Mouse (Mus musculus) neural tube, embryonic 15.5 days (tissue): ENCODE measurements at regions not wholly inside any gene's neighbourhood (a gene's known extent, or its start where the extent isn't known, plus 50 kb on each side); places are given as distances from the start of the nearest gene placed in this dataset.

ENCODE experiments used
- ATAC-seq: fragments of 200-750 bp; cut with Nextera tagmentation; 2 replicates; pipeline ENCODE4 v1.8.0; 2017; ENCODE audit warnings: mild to moderate bottlenecking, moderate TSS enrichment, moderate library complexity; ENCODE audit not compliant: low FRiP score
- H3K27ac ChIP-seq: fragments of 300-500 bp; sonication (generic); replicated peaks from 2 replicates; pipeline ENCODE4 v1.5.1; 2015; ENCODE audit warnings: mild to moderate bottlenecking, inconsistent platforms
- H3K27me3 ChIP-seq: fragments of 300-500 bp; sonication (generic); replicated peaks from 2 replicates; pipeline ENCODE4 v1.6.1; 2015; ENCODE audit warnings: inconsistent platforms
- H3K36me3 ChIP-seq: fragments of 300-500 bp; sonication (generic); 2 replicates; pipeline ENCODE4 v1.6.1; 2015; ENCODE audit warnings: inconsistent platforms
- H3K4me1 ChIP-seq: fragments of 300-500 bp; sonication (generic); 2 replicates; pipeline ENCODE4 v1.6.1; 2015; ENCODE audit warnings: inconsistent platforms
- H3K4me2 ChIP-seq: fragments of 300-500 bp; sonication (generic); 2 replicates; pipeline ENCODE4 v1.6.1; 2015; ENCODE audit warnings: inconsistent platforms, mild to moderate bottlenecking, moderate library complexity
- H3K4me3 ChIP-seq: fragments of 300-500 bp; sonication (generic); replicated peaks from 2 replicates; pipeline ENCODE4 v1.5.1; 2015; ENCODE audit warnings: mild to moderate bottlenecking, inconsistent platforms
- H3K9ac ChIP-seq: fragments of 300-500 bp; sonication (generic); replicated peaks from 2 replicates; pipeline ENCODE4 v1.6.1; 2015; ENCODE audit warnings: mild to moderate bottlenecking, inconsistent platforms
- H3K9me3 ChIP-seq: fragments of 300-500 bp; sonication (generic); replicated peaks from 2 replicates; pipeline ENCODE4 v1.6.1; 2016; ENCODE audit warnings: inconsistent platforms
- WGBS: fragments of 180-500 bp; shearing (Covaris S2); methylation state at CpG from one replicate; pipeline ENCODE4 v1.1.7; 2015; ENCODE audit warnings: mixed read lengths; 5-methylcytosine and 5-hydroxymethylcytosine counted together

DNA sequence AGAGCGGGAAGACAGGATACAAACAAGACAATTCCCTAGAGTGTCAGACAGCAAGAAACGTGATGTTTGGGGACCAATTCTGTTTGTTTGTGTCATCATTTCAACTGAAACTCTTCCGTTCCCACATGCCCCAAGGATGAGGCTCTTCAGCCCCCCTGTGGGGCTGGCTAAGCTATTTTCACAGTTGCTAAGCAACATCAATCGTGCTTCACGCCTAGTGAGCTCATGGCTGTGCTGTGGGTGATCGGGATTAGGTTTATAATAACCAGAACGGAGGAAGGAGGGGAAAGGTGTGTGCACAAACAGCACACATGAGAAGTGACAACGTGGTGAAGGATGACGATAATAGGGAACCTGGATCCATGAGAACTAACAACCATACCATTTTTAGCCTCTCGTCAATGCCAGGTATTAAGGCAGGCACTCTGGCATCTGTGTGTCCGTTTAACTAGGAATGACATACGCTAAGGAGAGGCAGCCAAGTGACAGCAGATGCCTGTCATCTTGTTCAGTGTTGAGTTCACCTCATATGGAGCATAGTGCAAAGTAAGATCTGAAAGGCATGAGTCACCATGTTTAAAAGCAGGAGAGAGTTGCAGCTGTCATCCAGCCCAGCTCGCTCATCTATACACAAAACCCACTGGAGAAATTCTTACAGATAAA, 222.6 kb downstream of the Snx19 start:
- WGBS = 50% methylated on average over 13 of the region's 13 CpGs
- Histone ChIP-seq H3K27ac (peak overlapping the region; percentile 51), H3K4me2 (peak overlapping the region; percentile 11; the same call in 1 of the 2 replicates), H3K9ac (no peak overlapping the region), H3K4me3 (no peak overlapping the region), H3K27me3 (no peaks in the 10 kb centered on the region), H3K9me3 (no peaks in the 10 kb centered on the region), H3K4me1 (peaks cover 6% of the 10 kb centered on the region), H3K36me3 (no peaks in the 10 kb centered on the region)
- ATAC-seq = peak; percentile 76

GRCm38 (mm10) chr9:30633741-30634470, 207.0 kb downstream of the Snx19 start:
- Histone ChIP-seq H3K4me3 (no peak overlapping the region), H3K4me2 (no peak overlapping the region), H3K9me3 (no peaks in the 10 kb centered on the region), H3K27ac (no peak overlapping the region), H3K36me3 (no peaks in the 10 kb centered on the region), H3K9ac (no peak overlapping the region), H3K27me3 (no peaks in the 10 kb centered on the region), H3K4me1 (peaks cover 20% of the 10 kb centered on the region)
- WGBS = 47% methylated on average over 10 of the region's 10 CpGs
- no peak for ATAC-seq

DNA sequence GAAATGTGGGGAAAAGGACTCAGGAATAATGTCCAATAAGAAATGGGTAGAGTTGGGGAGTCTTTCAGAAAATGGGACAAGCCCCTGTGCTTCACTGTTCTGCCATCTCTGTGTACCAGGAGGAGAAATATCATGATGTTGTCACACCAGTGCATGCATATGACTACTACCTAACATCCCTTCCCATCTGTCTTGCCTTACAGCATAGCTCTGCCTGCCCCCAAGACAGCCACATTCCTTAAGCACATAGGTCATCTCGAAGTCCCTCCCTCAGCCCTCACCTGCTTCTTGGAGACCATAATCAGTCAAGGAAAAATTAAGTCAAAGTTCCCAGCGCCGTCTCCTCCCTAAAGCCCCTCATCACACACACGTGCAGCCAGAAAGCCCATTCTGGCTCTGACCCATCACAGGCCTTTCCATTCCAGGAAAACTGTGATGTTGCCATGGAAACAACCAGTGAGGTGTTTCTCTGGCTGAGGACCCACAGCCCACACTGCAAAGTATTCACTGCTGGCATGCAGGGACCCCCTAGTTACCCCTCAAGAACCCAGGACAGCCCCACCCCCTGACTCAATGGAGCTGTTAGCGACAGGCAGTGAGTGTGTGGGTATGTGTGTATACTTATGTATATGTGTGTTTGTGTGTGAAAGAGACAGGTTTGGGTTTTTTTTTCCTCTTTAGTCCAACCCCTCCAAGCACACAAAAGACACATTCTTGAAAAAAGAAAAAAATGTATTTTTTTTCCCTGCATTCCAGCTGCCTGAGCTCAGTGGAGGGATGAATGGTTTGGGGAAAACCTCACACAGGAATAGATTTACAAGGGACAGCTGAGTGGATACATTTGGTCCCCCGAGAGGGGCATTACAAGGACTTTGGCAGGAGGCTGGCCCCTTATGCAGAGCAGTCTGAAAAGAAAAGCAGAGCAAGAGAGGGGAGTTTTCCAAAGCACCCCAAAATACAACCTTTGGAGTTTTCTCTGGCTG, 205.5 kb downstream of the Snx19 start:
- Histone ChIP-seq H3K9me3 (no peaks in the 10 kb centered on the region), H3K27me3 (no peaks in the 10 kb centered on the region), H3K27ac (0 out of 2 replicates have a peak overlapping the region, but pooled peaks have one; percentile 23), H3K9ac (no peak overlapping the region), H3K4me3 (no peak overlapping the region), H3K4me1 (peaks cover 20% of the 10 kb centered on the region), H3K36me3 (no peaks in the 10 kb centered on the region), H3K4me2 (no peak overlapping the region)
- ATAC-seq = peak; percentile 55
- WGBS = 33% methylated on average over 6 of the region's 6 CpGs

DNA sequence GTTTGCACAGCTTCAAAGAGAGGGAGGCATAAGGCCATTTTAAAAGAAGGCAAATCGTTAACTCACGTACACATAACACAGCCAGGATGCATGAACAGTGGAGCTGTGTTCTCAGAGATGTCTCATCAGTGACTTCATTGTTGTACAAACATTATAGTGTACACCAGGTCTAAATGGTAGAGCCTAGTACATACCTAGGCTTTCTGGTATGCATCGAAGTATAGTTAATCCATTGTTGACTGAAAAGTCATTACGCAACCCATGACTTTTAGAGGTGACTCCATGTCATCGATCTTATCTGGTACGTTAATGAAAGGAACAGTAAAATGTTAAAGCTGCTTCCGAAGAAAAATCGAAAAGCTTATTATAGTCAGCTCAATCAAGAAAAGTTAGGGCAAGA, 198.7 kb downstream of the Snx19 start:
- H3K4me3 ChIP-seq = no peak overlapping the region
- H3K4me1 ChIP-seq = no peaks in the 10 kb centered on the region
- no peak overlapping the region for H3K9ac ChIP-seq
- no peak for ATAC-seq
- 92% methylated on average over 8 of the region's 8 CpGs for WGBS
- no peaks in the 10 kb centered on the region for H3K9me3 ChIP-seq
- no peak overlapping the region for H3K4me2 ChIP-seq
- H3K36me3 ChIP-seq = no peaks in the 10 kb centered on the region
- no peaks in the 10 kb centered on the region for H3K27me3 ChIP-seq
- H3K27ac ChIP-seq = no peak overlapping the region

DNA sequence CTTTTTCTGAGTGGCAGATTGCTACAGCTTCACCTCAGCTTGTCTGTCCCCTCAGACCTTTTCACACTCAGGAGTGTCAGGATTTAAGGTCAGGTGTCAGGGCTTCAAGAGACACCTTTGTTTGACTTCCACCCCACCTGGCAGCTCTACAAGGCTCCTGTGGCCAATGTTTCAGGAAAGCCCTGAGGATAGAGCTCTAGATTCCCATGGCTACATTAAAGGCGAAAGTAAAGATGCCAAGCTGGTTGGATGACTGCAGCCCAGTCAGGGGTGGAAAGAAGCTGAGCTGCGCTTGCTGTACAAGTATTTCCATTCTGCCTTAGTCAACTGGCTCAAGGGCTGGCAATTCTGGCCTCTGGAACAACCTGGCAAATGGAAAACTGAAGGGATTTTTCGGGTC, 198.2 kb downstream of the Snx19 start:
- no peak for ATAC-seq
- H3K4me1 ChIP-seq = no peaks in the 10 kb centered on the region
- H3K4me3 ChIP-seq = no peak overlapping the region
- no peaks in the 10 kb centered on the region for H3K9me3 ChIP-seq
- H3K27me3 ChIP-seq = no peaks in the 10 kb centered on the region
- H3K27ac ChIP-seq = no peak overlapping the region; the same call in 1 of the 2 replicates
- WGBS = 86% methylated on average over 3 of the region's 3 CpGs
- no peak overlapping the region for H3K4me2 ChIP-seq
- no peaks in the 10 kb centered on the region for H3K36me3 ChIP-seq
- H3K9ac ChIP-seq = no peak overlapping the region

- Histone ChIP-seq H3K4me2 (no peak overlapping the region), H3K4me3 (no peak overlapping the region), H3K27ac (no peak overlapping the region), H3K36me3 (no peaks in the 10 kb centered on the region), H3K9ac (no peak overlapping the region), H3K27me3 (no peaks in the 10 kb centered on the region), H3K4me1 (no peaks in the 10 kb centered on the region), H3K9me3 (no peaks in the 10 kb centered on the region)
- ATAC-seq = 0 out of 2 replicates have a peak, but pooled peaks have one; percentile 31
- 79% methylated on average over 5 of the region's 5 CpGs for WGBS
These were observed 197.6 kb downstream of the Snx19 start for GRCm38 (mm10) chr9:30624481-30624880.

DNA sequence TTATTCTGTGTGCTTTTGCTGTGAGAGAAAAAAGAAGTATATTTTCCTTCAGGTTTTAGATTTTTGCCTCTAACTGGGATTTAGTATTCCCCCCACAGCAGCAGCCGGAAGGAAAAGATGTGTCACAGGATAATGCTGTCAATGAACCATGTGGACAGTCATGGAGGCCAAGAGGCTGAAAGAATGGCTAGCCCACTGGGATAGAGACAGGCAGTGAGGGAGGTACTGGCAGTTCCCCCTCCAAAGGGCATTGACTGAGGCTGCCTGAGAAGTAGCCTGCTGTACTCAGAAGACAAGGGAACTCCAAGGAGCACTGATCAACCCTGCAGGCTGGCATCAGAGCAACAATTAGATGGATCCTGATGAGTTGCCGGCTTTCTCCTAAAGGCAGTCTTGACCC, 192.4 kb downstream of the Snx19 start:
- Histone ChIP-seq H3K9me3 (no peaks in the 10 kb centered on the region), H3K4me3 (no peak overlapping the region), H3K36me3 (no peaks in the 10 kb centered on the region), H3K27ac (no peak overlapping the region), H3K4me1 (no peaks in the 10 kb centered on the region), H3K9ac (no peak overlapping the region), H3K4me2 (no peak overlapping the region), H3K27me3 (no peaks in the 10 kb centered on the region)
- WGBS = 86% methylated on average over 2 of the region's 2 CpGs
- ATAC-seq = no peak

DNA sequence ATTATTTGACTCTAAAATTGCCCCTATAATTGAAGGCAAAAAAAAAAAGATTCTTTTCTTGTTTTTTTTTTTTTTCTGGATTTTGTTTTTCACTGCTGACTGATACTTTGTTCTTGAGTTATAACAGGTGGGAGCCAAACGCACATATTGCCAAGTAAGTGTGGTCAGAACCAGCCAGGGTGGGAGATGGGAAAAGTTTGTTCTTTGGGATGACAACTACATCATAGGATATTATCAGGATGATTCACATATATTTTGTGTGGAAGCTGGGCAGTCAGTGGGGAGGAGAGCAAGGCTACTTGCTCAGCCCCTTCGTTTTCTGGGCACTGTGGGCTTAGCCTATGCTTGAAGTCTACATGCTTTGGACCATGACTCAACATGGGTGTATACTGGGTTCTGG, 191.3 kb downstream of the Snx19 start:
- no peak overlapping the region for H3K4me2 ChIP-seq
- ATAC-seq = no peak
- 87% methylated on average over 2 of the region's 2 CpGs for WGBS

DNA sequence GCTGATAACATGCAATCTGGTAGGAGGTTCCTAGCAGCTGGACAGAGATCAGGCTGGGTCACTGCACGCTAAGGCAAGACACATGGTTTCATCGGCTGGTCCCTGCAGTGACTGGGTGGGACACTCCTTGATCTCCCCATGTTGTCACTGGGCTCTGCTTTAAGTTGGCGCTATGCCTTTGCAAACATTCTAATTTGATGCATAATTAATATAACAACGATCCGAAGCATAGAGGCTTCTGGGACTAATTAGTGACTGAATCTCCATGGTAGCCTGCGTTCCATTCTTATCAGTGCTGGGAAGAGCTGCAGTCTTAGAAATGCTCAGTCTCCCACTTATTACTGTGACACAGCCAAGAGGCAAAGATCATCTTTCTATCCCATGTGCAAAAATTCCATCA, 186.8 kb downstream of the Snx19 start:
- Histone ChIP-seq H3K4me2 (no peak overlapping the region), H3K4me3 (no peak overlapping the region), H3K4me1 (peaks cover 9% of the 10 kb centered on the region), H3K27ac (no peak overlapping the region), H3K9me3 (no peaks in the 10 kb centered on the region), H3K9ac (no peak overlapping the region), H3K27me3 (no peaks in the 10 kb centered on the region), H3K36me3 (no peaks in the 10 kb centered on the region)
- ATAC-seq = 0 out of 2 replicates have a peak, but pooled peaks have one; percentile 41
- WGBS = 55% methylated on average over 6 of the region's 6 CpGs

More for the DNA sequence above, 191.3 kb downstream of the Snx19 start:
- Histone ChIP-seq H3K27ac (no peak overlapping the region), H3K4me1 (peaks cover 9% of the 10 kb centered on the region), H3K9ac (no peak overlapping the region), H3K36me3 (no peaks in the 10 kb centered on the region), H3K27me3 (no peaks in the 10 kb centered on the region), H3K4me3 (no peak overlapping the region), H3K9me3 (no peaks in the 10 kb centered on the region)

- H3K27ac ChIP-seq = no peak overlapping the region
- peaks cover 9% of the 10 kb centered on the region for H3K4me1 ChIP-seq
- no peaks in the 10 kb centered on the region for H3K9me3 ChIP-seq
- no peak overlapping the region for H3K4me3 ChIP-seq
- H3K4me2 ChIP-seq = no peak overlapping the region
- H3K27me3 ChIP-seq = no peaks in the 10 kb centered on the region
- H3K9ac ChIP-seq = no peak overlapping the region
- no peak for ATAC-seq
- 85% methylated on average over 5 of the region's 5 CpGs for WGBS
- no peaks in the 10 kb centered on the region for H3K36me3 ChIP-seq
These were observed 186.2 kb downstream of the Snx19 start for GRCm38 (mm10) chr9:30613003-30613552.

DNA sequence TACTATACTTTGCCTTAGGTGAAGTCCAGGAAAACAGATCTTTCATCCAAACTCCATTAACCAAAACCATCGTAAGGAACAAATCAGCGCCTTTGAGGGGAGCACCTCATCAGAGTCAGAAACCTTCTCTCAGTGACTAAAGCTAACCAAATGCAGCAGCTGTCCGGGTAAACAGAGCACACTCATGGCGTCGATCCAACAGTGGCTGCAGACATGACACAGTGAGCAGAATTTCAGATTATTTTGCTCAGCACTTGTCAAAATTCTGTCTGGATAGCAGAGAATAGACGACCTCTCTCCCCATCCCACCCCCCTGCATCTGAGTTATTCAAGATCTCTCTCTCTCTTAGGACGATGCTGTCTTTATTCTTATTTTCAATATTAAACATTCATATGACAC, 183.4 kb downstream of the Snx19 start:
- 83% methylated on average over 7 of the region's 7 CpGs for WGBS
- H3K27ac ChIP-seq = no peak overlapping the region
- no peaks in the 10 kb centered on the region for H3K9me3 ChIP-seq
- H3K27me3 ChIP-seq = no peaks in the 10 kb centered on the region
- H3K4me1 ChIP-seq = peaks cover 9% of the 10 kb centered on the region
- no peak overlapping the region for H3K4me2 ChIP-seq
- H3K9ac ChIP-seq = no peak overlapping the region
- no peak for ATAC-seq
- H3K36me3 ChIP-seq = no peaks in the 10 kb centered on the region
- no peak overlapping the region for H3K4me3 ChIP-seq
